Mouse (Mus musculus): ENCODE results near the gene Gtse1.
"Not testable (repeated sequence)": the region's sequence is repeated elsewhere in the genome, so short reads cannot be mapped to it uniquely, and the experiment has no call there.

The Gtse1 gene

DNA sequence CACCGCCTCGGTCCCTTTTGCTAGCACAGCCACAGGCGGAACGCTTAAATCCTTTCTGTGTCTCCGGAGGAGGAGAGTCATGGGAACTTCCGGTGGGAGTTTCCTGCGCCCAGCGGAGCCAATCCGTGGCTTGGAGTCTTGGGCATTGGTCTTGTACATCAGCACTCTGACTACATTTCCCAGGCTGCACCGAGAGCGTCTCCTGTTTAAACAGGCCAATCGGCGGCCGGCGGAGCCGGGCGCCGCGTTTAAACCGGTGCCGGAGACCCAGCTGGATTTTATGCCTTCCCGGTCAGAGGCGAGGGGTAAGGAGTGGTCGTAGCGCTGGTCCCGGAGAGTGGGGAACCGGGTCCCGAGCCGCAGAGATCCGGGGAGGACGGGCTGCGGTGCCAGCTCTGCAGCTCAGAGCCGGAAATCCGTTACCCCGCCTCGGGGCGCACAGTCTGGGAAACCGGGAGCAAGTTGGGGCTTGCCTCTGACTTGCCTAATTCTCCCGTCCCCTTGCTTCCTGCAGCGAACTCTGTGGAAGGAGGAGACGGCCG is at the start of gene Gtse1:
Gene Gtse1 (plus strand): TSS at position 256 of the 542 bp plus-strand sequence.
- peak; percentile 96 for DNase-seq

DNA sequence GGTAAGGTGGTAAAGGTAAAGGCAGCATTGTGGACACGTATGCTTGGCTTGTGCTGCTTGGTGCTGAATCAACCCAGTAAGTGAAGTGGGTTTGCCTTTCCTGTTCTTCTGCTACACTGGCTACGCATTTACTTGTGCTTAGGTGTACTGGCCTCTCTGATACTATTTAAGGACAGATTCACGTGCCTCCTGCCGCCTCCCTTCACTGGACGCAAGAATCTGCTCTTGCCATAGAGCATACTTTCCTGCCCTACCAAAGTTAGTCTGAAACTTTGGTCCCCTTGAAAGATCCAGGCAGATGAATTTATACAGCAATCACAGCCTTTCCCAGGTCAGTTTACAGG is 49.1 kb upstream of the Gtse1 start:
- no peak for DNase-seq

DNA sequence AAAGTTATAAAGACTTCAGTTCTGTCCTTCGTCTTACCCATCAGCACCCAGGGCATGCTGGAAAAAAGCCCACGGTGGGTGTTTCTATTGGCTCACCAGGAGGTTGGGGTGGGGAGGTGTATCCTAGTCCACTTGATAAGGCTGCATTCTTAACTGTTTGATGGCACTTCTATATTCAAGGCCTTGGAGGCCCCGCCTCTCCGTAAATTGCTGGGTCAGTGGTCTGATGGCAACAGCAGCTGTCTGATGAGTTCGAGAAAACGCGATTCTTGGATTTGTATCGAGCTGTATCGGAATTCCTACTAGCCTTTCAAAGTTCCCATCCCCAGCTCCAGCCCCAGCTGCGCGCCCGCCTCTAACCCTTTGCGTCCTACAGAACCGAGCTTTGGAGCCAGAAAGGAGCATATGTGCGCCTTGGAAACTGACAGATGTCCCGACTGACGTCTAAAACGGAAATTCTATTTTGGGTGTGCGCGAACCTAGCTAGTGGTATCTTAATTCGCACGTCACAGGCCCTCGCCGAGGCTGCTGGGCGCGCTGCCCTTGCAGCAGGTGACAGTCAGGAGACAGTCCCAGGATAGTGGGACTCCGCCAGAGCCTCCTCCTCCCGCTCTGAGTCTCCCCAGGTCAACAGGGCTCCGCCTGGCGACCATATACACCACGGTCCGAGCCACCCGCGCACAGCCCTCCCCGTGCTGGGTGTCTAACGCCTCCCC is 48.6 kb upstream of the Gtse1 start:
- peak; percentile 93 for DNase-seq

DNA sequence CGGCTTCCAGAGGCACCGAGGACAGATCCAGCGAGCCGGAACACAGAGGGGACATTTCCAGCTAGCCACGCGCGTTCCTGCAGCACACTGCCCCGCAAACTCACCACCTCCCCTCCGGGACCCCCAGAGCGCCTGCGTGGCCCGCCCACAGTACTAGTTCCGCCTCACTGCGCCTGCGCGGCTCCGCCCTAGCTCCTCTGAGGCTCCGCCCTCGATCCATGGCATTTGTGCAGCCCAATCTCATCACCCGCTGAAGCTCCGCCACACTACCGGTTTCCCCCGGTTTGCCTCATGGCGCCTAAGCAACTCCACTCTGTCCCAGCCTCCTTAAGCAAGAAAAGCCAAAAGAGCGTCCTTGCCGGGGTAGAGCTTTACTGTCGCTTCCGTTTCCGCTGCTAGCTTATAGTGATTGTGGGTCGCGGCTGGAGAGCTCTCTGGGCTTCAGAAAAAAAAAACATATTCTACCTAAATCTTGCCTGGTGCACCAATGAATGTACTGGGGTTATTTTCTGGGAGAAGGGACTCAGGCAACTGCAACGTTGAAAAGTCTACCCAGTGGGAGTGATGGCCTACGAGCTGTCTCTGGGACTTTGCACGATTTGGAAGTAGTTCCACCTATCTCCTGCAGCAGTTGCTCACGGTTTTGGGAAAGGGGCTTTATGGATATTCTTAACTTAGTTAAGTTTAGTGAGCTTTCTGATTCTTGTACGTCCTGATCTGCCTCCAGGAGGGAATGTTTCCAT is 47.8 kb upstream of the Gtse1 start, which contains the start of gene Cdpf1:
Gene Cdpf1 (minus strand): TSS at position 163 of the 743 bp plus-strand sequence.
- peak; percentile 99 for DNase-seq

DNA sequence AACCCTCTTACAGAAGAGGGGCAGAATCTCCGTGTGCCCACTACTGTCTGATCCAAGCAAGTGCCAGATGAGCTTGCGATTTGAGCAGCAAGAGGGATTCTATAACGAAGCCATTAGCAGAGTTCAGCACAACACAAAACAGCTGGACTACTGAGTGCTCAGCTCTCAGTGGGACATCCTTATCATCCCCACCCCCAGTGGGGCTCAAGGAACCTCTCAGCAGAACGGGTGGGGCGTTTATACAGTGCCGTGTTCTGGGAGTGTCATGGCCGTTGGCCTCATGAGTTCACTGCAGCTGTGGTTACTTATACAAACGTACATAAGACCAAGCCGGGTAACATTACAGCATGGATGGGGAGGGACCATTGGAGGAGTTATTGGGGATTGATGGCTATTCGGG is 46.1 kb upstream of the Gtse1 start:
- DNase-seq: peak; percentile 27

DNA sequence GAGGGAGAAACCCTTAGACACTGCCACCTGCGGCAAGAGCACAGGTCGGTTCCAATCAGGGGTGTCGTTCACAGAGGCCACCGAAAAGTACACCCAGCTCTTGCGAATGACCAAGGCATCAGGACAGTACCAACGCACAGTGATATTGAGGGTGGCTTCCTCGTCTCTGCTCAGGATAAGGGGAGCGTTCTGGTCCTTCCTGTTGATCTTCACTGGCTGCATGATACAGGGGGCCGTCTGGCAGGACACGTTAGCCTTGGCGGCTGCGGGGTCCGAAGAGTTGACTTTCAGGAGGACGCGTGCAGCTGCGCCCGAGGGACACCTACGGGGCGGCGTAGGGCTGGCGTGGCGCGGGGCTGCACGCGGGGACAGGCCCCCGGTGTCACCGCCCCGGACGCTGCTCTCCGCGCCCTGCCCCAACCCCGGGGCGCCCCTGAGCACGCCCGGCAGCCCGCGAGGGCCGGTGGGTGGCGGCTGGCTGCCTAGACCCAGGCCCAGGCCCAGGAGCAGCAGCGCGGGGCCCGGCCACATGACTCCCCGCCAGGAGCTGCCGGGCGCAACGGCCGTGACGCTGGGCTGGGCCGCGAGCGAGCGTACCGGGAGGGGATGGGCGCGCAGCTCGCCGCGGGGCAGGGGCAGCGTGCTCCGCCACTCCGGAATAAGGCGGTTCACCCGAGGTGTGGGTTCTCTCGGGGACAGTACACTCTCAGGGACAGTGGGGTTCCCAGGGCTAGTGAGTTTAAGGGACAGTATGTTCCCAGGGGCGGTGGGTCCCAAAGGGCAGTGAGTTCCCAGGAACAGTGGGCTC is 38.1 kb upstream of the Gtse1 start, which contains the start of gene Pkdrej:
Gene Pkdrej (minus strand): TSS at position 532 of the 808 bp plus-strand sequence.
- peak; percentile 52 for DNase-seq

DNA sequence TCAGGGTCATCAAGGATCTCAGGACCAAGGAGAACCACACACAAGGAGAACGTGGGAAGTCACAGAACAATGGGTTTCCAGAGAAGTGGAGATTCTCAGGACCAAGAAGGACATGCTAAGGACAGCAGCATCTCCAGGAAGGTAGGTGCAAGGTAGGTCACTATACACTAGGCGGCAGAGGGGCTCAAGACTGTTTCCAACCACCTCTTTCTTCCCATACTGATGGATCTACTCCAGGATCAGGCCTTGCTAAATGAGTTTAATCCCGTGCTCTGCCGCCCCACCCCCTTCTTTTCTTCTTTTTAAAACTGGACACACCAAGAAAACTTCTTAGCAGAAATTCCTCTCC is 37.6 kb upstream of the Gtse1 start:
- DNase-seq: peak; percentile 57

DNA sequence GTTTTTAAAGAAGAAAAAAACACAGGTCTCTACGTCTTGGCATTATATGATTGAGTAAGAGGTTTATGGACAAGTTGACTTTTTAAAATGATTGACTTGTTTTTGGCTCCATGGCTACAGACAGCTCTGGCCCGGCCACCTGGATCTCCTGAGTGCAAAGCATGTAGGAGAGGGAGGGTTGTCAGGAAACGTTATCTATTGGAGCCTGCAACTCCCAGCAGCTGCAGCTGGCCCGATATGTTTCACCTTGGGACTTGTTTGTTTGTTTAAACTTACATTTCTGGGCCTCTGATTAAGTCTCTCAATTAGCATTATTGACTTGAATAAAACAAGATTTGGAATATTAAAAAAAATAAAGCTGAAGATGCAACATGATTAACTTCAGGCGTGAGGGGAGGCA is 32.9 kb upstream of the Gtse1 start:
- DNase-seq: no peak

DNA sequence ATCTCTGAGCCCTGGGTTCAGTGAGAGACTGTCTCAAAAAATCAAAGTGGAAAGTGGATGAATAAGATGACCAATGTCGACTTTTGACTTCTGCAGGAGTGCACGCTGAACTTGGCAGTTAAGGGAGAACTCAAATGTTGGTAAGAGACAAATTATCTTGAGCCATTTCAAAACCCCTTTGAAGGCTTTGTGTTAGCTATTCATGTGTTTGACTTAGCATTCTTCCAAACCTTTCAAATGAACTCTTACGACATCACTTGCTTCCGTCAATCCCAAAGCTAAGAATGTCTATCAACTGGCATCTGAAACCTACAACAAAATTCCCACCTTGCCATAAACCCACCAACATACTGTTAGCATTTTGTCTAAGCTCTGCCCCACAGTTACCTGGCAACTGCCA is 31.5 kb upstream of the Gtse1 start:
- no peak for DNase-seq

DNA sequence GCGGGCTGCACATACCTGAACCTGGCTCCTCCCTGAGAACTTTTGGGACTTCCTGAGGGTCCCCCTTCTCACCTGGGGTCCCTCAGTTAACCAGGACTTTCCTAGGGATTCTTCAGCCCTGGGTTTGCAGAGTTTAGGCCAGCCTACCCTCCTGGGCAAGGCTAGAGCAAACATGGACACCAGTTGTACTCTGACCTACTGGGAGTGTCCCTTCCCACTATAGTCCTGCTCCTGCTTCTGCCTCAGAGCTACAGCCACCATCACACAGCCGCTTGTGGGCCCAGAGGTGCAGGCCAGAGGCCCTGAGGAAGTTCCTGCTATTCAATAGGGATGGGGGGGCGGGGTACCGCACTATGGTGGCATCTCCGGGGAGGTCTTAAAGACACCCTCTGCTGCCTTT is 30.1 kb upstream of the Gtse1 start:
- DNase-seq: no peak

DNA sequence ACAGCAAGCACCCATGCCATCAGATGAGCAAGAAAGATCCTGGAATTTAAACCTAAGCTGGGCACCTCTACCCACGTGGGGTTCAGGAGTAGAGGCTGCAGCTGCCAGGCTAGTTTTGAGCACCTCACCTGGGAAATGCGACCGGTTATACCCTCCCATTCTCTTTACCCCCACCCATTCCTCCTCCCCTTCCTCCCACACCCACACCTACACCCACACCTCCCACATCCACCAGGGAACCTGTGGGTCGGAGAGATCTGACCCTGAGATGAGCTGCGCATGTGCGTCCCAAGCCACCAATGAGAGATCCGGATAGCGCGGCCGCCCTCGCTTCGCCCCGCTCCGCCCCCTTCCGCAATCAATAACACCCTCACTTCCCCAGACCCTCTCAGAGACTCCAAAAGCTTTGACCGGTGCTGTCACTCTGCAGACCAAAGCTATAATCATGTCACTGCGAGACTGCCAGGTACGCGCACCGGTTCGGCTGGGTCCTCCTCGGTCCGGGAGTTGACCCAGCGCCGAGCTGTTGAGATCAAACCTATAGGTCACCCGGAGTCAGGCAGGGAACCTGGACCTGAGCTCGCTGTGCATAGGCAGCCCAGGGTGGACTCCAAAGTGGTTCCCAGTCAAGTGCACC is 27.5 kb upstream of the Gtse1 start, which contains the start of gene Ttc38:
Gene Ttc38 (plus strand): TSS at position 353 of the 637 bp plus-strand sequence.
- DNase-seq: peak; percentile 90

DNA sequence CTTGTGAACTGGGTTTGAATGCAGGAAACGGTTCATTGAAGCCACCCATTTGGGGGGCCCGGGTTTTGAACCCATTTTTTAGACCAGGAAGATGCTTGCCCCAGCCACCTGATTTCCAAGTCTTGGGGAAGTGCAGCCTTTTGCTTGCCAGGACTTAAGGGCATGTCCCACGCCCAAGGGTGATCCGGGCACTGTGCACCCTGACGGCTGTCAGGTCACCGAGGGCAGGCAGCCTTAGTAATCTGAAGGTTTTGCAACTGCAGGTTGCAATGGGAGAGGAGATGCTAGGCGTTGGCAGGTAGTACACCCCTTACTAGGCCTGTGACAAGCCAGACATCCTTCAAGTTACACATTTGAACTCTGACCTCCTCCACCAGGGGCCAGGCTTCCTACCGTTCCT is 26.9 kb upstream of the Gtse1 start:
- no peak for DNase-seq

DNA sequence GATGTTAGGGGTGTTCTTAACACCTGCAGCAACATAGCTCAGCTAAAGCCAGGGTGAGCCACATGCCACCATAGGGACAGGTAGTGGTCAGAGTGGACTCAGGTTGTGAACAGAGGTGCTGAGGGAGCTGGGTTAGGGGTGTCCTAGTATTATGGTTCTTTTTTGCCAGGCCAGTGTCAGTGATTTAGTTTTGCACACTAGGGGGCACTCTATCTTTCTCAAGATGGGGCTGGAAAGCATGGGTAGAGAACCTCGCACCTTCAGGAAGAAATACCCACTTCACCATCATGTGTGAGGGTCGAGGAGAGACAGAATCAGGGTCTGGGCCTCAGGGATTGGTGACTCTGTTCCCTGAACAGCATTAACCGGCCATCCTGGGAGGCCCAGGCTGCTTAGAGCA is 24.2 kb upstream of the Gtse1 start:
- DNase-seq: no peak

DNA sequence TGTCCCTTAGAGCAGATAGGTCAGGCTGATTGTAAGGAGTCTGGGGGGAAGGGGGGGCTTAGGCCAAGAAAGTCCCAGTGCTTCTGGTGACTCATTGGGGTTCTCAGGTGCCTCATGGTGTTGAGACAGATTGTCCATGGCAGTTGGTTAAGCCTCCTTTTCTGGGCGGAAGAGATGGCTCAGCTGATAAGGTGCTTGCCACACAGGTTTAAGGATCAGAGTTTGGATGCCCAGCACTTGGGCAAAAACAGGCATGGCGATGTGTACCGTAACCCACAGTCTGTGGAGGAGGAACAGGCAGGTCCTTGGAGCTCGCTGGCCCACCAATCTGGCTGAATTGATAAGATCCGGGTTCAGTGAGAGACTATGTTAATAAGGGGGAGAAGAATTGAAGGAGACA is 22.7 kb upstream of the Gtse1 start:
- no peak for DNase-seq

DNA sequence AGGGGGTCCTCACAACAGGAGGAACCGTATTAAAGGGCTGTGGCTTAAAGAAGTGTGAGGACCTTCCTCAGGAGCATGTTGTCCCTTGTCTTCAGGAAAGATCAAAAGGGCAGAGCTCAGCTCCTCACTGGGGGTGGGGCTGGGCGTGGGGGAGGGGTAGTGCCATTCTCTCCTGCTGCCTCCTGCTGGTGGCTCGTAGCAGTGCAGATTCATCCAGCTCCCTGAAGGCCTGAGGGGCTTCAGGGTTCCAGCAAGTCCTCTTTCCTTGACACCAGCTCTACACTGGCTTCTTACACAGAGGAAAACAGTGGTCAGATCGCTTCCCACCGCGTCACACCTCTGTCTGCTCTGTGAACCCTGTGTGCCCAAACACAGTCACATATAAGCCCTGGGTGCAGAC is 18.6 kb upstream of the Gtse1 start:
- DNase-seq: no peak

DNA sequence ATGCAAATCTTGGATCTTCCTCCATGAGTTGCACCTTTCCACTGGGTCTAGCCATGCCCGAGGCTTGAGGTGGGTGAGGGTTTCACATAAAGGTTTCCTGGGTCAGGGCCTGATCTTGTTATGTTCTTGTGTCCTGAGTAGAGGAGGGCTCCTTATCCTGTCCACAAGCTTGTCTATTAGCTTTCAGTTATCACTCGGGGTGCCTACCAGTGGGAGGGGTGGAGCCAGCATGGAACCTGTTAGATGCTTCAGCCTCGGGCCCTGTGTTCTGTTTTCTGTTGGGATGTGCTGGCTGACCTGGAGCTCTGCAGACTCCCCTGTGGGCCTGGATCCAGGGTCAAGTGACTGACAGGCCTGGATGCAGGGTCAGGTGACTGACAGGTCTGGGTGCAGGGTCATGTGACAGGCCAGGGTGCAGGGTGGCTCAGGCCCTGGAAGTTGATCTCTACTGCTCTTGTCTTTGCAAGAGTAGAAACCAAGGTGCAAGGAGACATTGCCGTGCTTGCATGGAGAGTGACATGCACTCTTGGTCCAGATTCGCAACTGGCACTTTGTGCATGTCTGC is 17.7 kb upstream of the Gtse1 start:
- no peak for DNase-seq

DNA sequence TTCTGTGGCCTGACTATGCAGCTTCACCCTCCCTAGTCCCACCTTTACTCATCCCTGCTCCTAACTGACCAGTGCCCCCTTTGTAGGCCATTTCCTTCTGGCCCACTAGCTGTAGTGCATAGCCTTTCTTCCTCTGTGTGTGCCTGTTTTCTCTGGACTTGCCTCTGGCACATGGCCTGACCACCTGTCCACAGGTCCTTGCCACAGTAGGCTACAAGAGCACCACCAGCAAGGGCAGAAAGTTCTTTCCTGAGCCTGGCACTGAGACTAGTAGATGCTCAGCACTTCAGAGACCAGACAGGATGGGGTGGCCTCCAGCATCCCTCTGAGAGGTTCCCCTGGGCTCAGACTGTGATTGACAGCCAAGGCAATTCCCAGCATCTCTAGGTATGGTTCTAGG is 14.5 kb upstream of the Gtse1 start:
- DNase-seq: peak; percentile 48

DNA sequence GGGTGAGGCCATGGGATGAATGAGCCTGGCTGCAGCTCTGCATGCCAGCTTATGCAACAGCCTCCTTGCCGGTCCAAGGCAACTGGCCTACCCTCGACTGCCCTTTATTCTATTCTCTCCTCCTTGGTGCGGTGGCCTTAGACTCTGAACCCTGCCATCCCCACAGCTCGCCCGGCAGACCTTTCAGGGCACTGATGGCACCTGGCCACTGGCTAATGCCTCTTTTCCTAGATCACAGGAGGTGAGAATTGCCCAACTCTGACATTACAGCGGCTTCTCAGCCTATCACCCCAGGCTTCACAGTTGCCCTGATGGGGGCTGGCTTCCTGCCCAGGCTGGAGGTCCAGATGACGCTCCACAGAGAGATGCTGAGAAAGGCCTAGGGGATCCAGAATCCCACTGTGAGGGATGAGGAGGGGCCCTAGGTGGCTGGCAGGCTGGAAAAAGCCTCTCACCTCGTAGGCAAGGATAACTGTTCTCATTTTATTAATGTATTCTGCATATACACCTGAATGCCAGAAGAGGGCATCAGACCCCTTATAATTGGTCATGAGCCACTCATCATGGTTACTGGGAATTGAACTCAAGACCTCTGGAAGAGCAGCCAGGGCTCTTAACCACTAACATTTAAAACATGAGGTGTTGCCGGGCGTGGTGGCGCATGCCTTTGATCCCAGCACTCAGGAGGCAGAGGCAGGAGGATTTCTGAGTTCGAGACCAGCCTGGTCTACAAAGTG is 7.7 kb upstream of the Gtse1 start:
- DNase-seq: no peak

DNA sequence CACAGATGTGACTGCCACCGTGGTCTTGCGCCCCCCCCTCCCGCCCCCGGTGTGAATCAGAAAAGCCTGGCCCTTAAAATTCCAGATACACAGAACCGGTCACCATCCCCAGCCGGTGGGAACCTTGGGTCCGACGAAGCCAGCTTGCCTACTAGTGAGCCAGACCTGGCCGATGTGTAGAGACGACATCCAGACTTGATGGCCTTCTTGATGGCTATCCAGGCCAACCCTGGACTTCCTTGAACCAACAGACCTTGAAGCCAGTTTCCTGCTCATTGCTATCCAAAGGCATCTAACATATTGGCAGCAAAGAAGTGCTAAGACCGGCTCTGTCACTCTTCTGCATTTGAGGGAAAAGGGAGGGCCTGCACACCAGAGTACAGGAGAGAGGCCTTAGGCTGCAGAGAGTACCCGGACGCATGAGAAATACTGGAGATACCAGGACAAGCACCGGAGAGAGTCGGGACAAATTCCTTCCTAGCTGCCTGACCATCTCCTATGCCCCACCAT is 510 bp upstream of the Gtse1 start:
- DNase-seq: no peak

DNA sequence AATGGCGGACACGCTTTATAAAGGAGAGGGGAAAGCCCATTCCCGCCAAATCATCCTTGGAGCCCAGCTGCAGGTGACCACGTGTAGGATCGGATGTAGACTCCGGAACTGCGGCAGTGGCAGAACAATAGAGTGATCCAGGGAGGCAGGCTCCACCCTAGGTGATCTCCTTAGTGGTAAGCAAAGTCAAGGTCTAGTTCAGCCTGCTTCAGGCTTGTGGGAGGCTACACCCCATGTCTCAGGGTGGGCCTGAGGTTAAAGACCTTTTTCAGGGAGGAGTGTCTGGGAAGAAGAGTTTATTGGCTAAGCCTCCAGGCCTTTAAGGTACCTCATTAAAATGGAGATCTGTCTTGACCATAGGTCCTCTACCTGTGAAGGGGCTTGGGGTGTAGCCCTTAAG is 6.4 kb downstream of the Gtse1 start:
- not testable (repeated sequence) for DNase-seq

DNA sequence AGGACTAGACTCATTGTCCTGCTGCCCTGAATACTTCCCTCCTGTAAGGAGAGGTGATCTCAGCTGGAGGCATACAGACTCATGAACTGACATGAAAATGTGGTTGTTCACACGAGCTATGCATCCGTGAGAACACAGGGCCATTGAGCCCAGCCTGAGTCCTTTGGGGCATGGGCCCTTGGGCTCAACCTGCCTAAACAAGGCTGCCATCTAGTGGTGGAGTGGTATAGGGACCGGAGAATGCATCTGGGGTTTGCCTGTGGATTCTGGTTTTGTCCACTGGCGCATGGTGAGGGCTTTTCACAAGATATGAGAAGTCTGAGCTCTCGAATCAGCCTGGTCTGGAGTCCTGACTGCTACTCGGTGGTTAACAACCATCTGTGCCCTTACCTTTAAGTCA is 8.2 kb downstream of the Gtse1 start:
- peak; percentile 82 for DNase-seq

DNA sequence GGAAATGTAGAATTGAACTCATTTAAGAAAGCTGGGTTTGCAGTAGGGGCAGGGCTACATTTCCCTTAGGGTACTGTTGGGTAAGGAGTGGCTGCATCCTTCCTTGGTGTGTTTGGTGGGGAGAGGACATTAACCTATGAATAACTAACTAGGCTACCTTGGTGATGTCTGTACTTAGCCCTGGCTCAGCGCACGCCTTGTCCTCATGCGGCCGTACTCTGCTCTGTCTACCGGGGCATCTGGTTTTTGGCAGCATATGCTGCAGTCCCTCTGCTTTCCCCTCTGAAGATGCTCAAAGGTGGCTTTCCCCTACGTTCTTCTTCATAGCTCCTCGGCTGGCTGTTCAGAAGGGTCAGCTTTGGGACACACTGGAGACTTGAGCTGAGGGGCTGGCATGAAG is 17.8 kb downstream of the Gtse1 start:
- DNase-seq: no peak

Measured in cerebellum, adult 9-10 months (tissue).